Mouse (Mus musculus) intestine, postnatal 0 days (tissue): ENCODE results near the gene Pck1. TPM values are rescaled to one million over a fixed set of nuclear protein-coding genes. Genes with fewer than 3 reads are reported as not detected.
"Not testable (repeated sequence)": the region's sequence is repeated elsewhere in the genome, so short reads cannot be mapped to it uniquely, and the experiment has no call there.

ENCODE experiments used
- ATAC-seq: fragments of 200-750 bp; cut with Nextera tagmentation; 2 replicates; pipeline ENCODE4 v1.8.0; 2017; ENCODE audit warnings: mild to moderate bottlenecking, moderate TSS enrichment, moderate library complexity
- H3K27ac ChIP-seq: fragments of 300-500 bp; sonication (generic); 2 replicates; pipeline ENCODE4 v1.5.1; 2014; ENCODE audit warnings: mild to moderate bottlenecking, low read depth, low read length, moderate library complexity
- H3K27me3 ChIP-seq: fragments of 300-500 bp; sonication (generic); replicated peaks from 2 replicates; pipeline ENCODE4 v1.6.1; 2014; ENCODE audit warnings: low read length, mixed read lengths; ENCODE audit not compliant: control insufficient read depth, insufficient read depth
- H3K36me3 ChIP-seq: fragments of 300-500 bp; sonication (generic); 2 replicates; pipeline ENCODE4 v1.6.1; 2014; ENCODE audit warnings: mild to moderate bottlenecking, moderate library complexity; ENCODE audit not compliant: control insufficient read depth, insufficient read depth
- H3K4me1 ChIP-seq: fragments of 300-500 bp; sonication (generic); replicated peaks from 2 replicates; pipeline ENCODE4 v1.6.1; 2014; ENCODE audit warnings: antibody characterized with exemption, low read length, mixed read lengths; ENCODE audit not compliant: control insufficient read depth, insufficient read depth
- H3K4me2 ChIP-seq: fragments of 300-500 bp; sonication (generic); replicated peaks from 2 replicates; pipeline ENCODE4 v1.6.1; 2014; ENCODE audit warnings: low read depth, mild to moderate bottlenecking, moderate library complexity
- H3K4me3 ChIP-seq: fragments of 300-500 bp; sonication (generic); 2 replicates; pipeline ENCODE4 v1.5.1; 2014; ENCODE audit warnings: low read depth, low read length
- H3K9ac ChIP-seq: fragments of 300-500 bp; sonication (generic); 2 replicates; pipeline ENCODE4 v1.6.1; 2014; ENCODE audit warnings: mild to moderate bottlenecking, low read depth, low read length
- H3K9me3 ChIP-seq: fragments of 300-500 bp; sonication (generic); 2 replicates; pipeline ENCODE4 v1.6.1; 2016; ENCODE audit warnings: mixed run types; ENCODE audit not compliant: control insufficient read depth
- CTCF ChIP-seq: sonication (generic); IDR thresholded peaks from 2 replicates; pipeline ENCODE4 v1.5.1; 2016; ENCODE audit warnings: low read depth, mild to moderate bottlenecking, control low read depth, antibody characterized with exemption, moderate library complexity
- WGBS: fragments of 180-500 bp; shearing (Covaris S2); extraction: QIAGEN DNeasy Blood & Tissue Kit; methylation state at CpG from one replicate; pipeline ENCODE4 v1.1.7; 2014; 5-methylcytosine and 5-hydroxymethylcytosine counted together
- polyA plus RNA-seq: library from polyadenylated mRNA; unstranded; fragments of >200 nt; fragmentation: Nextera tagmentation; extraction: Ambion mirVana; gene quantifications from 2 replicates; pipeline ENCODE4 v1.2.1, GENCODE M21; 2015

Pck1 gene
- polyA plus RNA-seq, 1 experiment from 2014 or later = 249 TPM

GRCm38 (mm10) chr2:173110571-173110970, 42.3 kb upstream of the Pck1 start:
- no peak for ATAC-seq
- TF ChIP-seq CTCF = no peak
- 91% methylated on average over 9 of the region's 9 CpGs for WGBS
- no peak overlapping the region for H3K27ac ChIP-seq
- no peak overlapping the region for H3K4me2 ChIP-seq
- H3K4me3 ChIP-seq = no peak overlapping the region
- 0 out of 2 replicates have a peak, but pooled peaks cover 3% of the 10 kb centered on the region for H3K4me1 ChIP-seq
- no peaks in the 10 kb centered on the region for H3K9me3 ChIP-seq
- H3K36me3 ChIP-seq = no peaks in the 10 kb centered on the region
- no peaks in the 10 kb centered on the region for H3K27me3 ChIP-seq
- H3K9ac ChIP-seq = no peak overlapping the region

GRCm38 (mm10) chr2:173113796-173114195, 39.1 kb upstream of the Pck1 start:
- H3K9me3 ChIP-seq, H3K9ac ChIP-seq: not testable (repeated sequence)
- WGBS = 63% methylated on average over 3 of the region's 3 CpGs

GRCm38 (mm10) chr2:173119023-173119944, 33.6 kb upstream of the Pck1 start, which contains the start of gene Ctcfl:
Gene Ctcfl (minus strand): TSS chr2:173119525.
- WGBS = 89% methylated on average over 35 of the region's 35 CpGs
- no peak; the same call in 1 of the 2 replicates for ATAC-seq

More at GRCm38 (mm10) chr2:173113796-173114195, 39.1 kb upstream of the Pck1 start:
- TF ChIP-seq CTCF = peak; percentile 51
- H3K4me3 ChIP-seq, ATAC-seq, H3K27me3 ChIP-seq, H3K27ac ChIP-seq, H3K4me1 ChIP-seq, H3K36me3 ChIP-seq, H3K4me2 ChIP-seq: not testable (repeated sequence)

GRCm38 (mm10) chr2:173120117-173120516, 32.7 kb upstream of the Pck1 start:
- H3K36me3 ChIP-seq, H3K9me3 ChIP-seq, H3K4me3 ChIP-seq, H3K9ac ChIP-seq, H3K4me1 ChIP-seq, H3K27ac ChIP-seq, H3K27me3 ChIP-seq, H3K4me2 ChIP-seq, ATAC-seq: not testable (repeated sequence)
- 0 out of 2 replicates have a peak, but pooled peaks have one; percentile 2 for TF ChIP-seq CTCF
- 59% methylated on average over 4 of the region's 4 CpGs for WGBS

More at GRCm38 (mm10) chr2:173119023-173119944, 33.6 kb upstream of the Pck1 start, which contains the start of gene Ctcfl:
- no peaks in the 10 kb centered on the region for H3K36me3 ChIP-seq
- H3K27me3 ChIP-seq = no peaks in the 10 kb centered on the region
- TF ChIP-seq CTCF = peak; percentile 33
- no peak within 1 kb of the TSS for H3K4me2 ChIP-seq
- H3K9me3 ChIP-seq = no peaks in the 10 kb centered on the region
- H3K4me3 ChIP-seq = no peak within 1 kb of the TSS
- H3K27ac ChIP-seq = no peak within 1 kb of the TSS
- H3K9ac ChIP-seq = no peak within 1 kb of the TSS
- no peaks in the 10 kb centered on the region for H3K4me1 ChIP-seq

GRCm38 (mm10) chr2:173124022-173124735, 28.7 kb upstream of the Pck1 start:
- WGBS = 65% methylated on average over 7 of the region's 7 CpGs
- H3K27ac ChIP-seq = peak overlapping the region; percentile 65
- H3K9me3 ChIP-seq = no peaks in the 10 kb centered on the region
- H3K36me3 ChIP-seq = no peaks in the 10 kb centered on the region
- peak; percentile 69 for ATAC-seq
- no peak overlapping the region for H3K9ac ChIP-seq
- H3K27me3 ChIP-seq = no peaks in the 10 kb centered on the region
- TF ChIP-seq CTCF = peak; percentile 26; the same call in 1 of the 2 replicates
- no peak overlapping the region for H3K4me3 ChIP-seq
- 0 out of 2 replicates have a peak, but pooled peaks cover 6% of the 10 kb centered on the region for H3K4me1 ChIP-seq
- no peak overlapping the region for H3K4me2 ChIP-seq

GRCm38 (mm10) chr2:173126386-173126785, 26.5 kb upstream of the Pck1 start:
- TF ChIP-seq CTCF = no peak
- ATAC-seq = no peak

More at GRCm38 (mm10) chr2:173126386-173126785, 26.5 kb upstream of the Pck1 start:
- H3K9ac ChIP-seq = no peak overlapping the region
- no peak overlapping the region for H3K4me2 ChIP-seq
- no peaks in the 10 kb centered on the region for H3K9me3 ChIP-seq
- H3K36me3 ChIP-seq = no peaks in the 10 kb centered on the region
- WGBS = 93% methylated on average over 4 of the region's 4 CpGs
- no peak overlapping the region for H3K27ac ChIP-seq
- H3K4me1 ChIP-seq = 0 out of 2 replicates have a peak, but pooled peaks cover 6% of the 10 kb centered on the region
- no peak overlapping the region for H3K4me3 ChIP-seq
- H3K27me3 ChIP-seq = no peaks in the 10 kb centered on the region
